Mouse (Mus musculus): ENCODE data around the gene Pde11a. TPM values are rescaled to one million over a fixed set of nuclear protein-coding genes. Genes with fewer than 3 reads are reported as not detected.
A peak's percentile ranks its signal among the peaks of the same experiment; 100 is the strongest.

Pde11a gene
- polyA plus RNA-seq, 1 experiment from 2014 or later: 1.1 TPM

DNA sequence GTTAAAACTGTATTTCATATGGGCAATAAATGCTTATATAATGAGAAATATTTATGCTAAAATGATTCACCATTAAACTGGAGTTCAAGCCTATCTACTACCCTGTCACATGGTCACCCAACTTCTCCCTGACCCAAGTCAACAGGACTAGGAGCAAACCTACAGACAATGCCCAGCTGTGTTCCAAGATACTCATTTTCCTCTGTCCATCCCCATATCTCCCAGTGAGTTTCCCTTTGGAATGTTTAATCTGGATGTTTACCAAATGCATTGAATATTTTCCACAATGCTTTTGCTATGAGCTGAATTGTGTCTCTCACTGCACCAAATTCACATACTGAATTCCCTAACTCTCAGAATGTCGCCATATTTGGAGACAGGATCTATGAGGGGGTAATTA, 221.4 kb downstream of the Pde11a start:
- H3K9ac ChIP-seq (ENCODE audit: low read depth, low read length): no peak overlapping the region
- no peaks in the 10 kb centered on the region for H3K27me3 ChIP-seq (ENCODE audit: control insufficient read depth, insufficient read depth, low read length)
- WGBS: 61% methylated on average over 1 of the region's 1 CpGs
- no peaks in the 10 kb centered on the region for H3K4me1 ChIP-seq (ENCODE audit: control insufficient read depth, insufficient read depth, low read length)
- no peak overlapping the region for H3K4me2 ChIP-seq (replicated peaks; ENCODE audit: low read depth, low read length)
- no peaks in the 10 kb centered on the region for H3K9me3 ChIP-seq (ENCODE audit: control insufficient read depth, low read length)
- no peak overlapping the region for H3K4me3 ChIP-seq (ENCODE audit: low read length)
- H3K36me3 ChIP-seq (ENCODE audit: control insufficient read depth, insufficient read depth, low read length): no peaks in the 10 kb centered on the region
- peak overlapping the region; percentile 67; the same call in 1 of the 2 replicates for H3K27ac ChIP-seq (ENCODE audit: low read depth, low read length)
- ATAC-seq (ENCODE audit: low FRiP score, low TSS enrichment): 0 out of 2 replicates have a peak, but pooled peaks have one; percentile 30

DNA sequence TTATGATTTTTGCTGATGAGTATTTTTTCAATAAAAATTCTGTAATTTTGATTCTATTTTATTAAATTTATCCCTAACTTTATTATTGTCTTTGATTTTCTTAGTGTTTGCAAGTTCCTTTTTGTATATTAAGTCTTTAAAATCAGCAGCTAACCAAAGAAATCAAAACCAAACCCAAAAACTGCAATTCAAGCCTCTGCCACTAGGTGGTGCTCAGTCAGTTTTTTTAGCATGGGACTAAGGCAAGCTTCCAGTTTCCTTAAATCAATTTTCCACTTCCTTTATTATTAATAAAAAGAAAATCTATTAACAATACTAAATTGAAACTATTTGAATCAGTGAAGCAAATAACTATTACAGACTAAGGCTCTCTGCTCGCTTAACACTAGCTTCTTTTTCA, 222.9 kb downstream of the Pde11a start:
- Histone ChIP-seq H3K27me3 (ENCODE audit: control insufficient read depth, insufficient read depth, low read length) (no peaks in the 10 kb centered on the region), H3K4me2 (replicated peaks; ENCODE audit: low read depth, low read length) (no peak overlapping the region), H3K4me1 (ENCODE audit: control insufficient read depth, insufficient read depth, low read length) (no peaks in the 10 kb centered on the region), H3K9ac (ENCODE audit: low read depth, low read length) (no peak overlapping the region), H3K27ac (ENCODE audit: low read depth, low read length) (no peak overlapping the region), H3K4me3 (ENCODE audit: low read length) (no peak overlapping the region), H3K36me3 (ENCODE audit: control insufficient read depth, insufficient read depth, low read length) (no peaks in the 10 kb centered on the region), H3K9me3 (ENCODE audit: control insufficient read depth, low read length) (no peaks in the 10 kb centered on the region)
- 33% methylated on average over 1 of the region's 1 CpGs for WGBS
- ATAC-seq (ENCODE audit: low FRiP score, low TSS enrichment): no peak

DNA sequence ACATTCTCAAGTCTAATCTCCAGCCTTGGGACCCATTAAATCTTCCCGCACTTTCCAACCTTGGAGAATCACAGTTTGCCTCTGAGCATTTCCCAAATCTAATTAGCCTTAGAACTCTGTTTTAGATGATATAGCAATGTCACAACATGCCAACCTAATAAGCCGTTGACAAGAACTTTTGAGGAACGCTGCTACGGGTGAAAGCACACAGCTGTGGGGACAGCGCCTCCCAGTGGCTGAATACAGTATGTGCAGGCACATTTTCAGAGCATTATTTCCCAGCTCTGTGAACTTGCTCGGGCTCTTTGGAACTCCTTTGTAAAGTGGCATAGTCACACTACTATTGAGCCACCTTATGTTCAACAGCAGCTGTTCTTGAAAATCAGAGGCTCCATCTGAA, 223.8 kb downstream of the Pde11a start:
- no peak for ATAC-seq (ENCODE audit: low FRiP score, low TSS enrichment)
- H3K36me3 ChIP-seq (ENCODE audit: control insufficient read depth, insufficient read depth, low read length): no peaks in the 10 kb centered on the region
- H3K27me3 ChIP-seq (ENCODE audit: control insufficient read depth, insufficient read depth, low read length): no peaks in the 10 kb centered on the region
- no peaks in the 10 kb centered on the region for H3K4me1 ChIP-seq (ENCODE audit: control insufficient read depth, insufficient read depth, low read length)
- H3K9me3 ChIP-seq (ENCODE audit: control insufficient read depth, low read length): no peaks in the 10 kb centered on the region
- H3K4me3 ChIP-seq (ENCODE audit: low read length): no peak overlapping the region
- no peak overlapping the region for H3K27ac ChIP-seq (ENCODE audit: low read depth, low read length)
- WGBS: 18% methylated on average over 6 of the region's 6 CpGs
- no peak overlapping the region for H3K9ac ChIP-seq (ENCODE audit: low read depth, low read length)
- no peak overlapping the region for H3K4me2 ChIP-seq (replicated peaks; ENCODE audit: low read depth, low read length)

DNA sequence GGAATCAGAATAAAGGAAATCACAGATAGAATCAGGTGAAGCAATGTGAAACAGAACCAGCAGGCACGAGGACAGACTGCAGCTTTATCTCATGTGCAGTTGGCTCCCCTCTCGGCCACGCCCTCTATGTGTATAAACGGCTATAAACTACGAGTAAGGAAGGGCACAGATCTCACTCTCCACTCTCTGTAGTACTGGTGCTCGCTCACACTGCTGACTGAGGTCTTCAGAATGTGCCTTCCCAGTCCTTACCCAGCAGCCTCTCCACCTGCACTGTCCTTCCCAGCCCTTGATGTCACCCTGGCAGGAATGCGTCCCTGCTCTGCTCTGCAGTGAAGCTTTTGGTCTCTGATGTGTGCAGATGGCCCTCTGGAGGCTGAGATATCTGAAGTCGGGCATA, 228.9 kb downstream of the Pde11a start:
- H3K4me3 ChIP-seq (ENCODE audit: low read length): no peak overlapping the region

DNA sequence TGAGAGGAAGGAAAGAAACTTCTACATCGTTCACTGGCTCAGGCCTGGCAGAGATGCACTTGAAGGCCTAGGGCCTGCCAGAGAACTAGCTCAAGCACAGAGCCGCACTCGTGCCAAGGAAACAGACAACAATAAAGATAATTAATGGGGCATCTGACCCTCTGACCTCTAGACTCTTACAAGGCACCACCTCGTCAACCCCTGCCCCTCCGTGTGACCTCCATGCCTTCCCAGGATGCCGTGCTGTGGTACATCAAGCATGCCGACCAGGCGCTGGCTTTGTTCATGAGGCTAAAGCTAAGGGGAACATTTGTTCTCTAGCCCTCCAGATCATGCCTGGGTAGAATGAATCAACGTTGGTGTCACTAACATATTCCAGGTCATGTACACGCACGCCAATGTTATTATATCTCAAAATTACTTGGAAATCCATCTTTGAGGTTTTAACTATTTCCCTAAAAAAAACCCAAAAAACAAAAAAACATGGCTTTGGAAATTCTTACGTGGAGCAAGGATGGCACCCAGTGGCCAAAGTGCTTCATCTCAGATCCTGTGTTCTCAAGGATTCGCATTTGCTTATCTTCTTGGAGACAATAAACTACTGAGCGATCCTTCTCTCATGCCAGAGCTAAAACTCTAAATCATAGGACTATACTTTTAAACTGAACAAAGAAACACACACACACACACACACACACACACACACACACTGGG, 236.5 kb downstream of the Pde11a start:
- Histone ChIP-seq H3K27ac (ENCODE audit: low read depth, low read length) (peak overlapping the region; percentile 7; the same call in 1 of the 2 replicates), H3K36me3 (ENCODE audit: control insufficient read depth, insufficient read depth, low read length) (no peaks in the 10 kb centered on the region), H3K4me2 (replicated peaks; ENCODE audit: low read depth, low read length) (no peak overlapping the region), H3K4me3 (ENCODE audit: low read length) (no peak overlapping the region), H3K9me3 (ENCODE audit: control insufficient read depth, low read length) (no peaks in the 10 kb centered on the region), H3K9ac (ENCODE audit: low read depth, low read length) (no peak overlapping the region), H3K4me1 (ENCODE audit: control insufficient read depth, insufficient read depth, low read length) (peaks cover 35% of the 10 kb centered on the region), H3K27me3 (ENCODE audit: control insufficient read depth, insufficient read depth, low read length) (no peaks in the 10 kb centered on the region)
- no peak for ATAC-seq (ENCODE audit: low FRiP score, low TSS enrichment)
- WGBS: 14% methylated on average over 14 of the region's 14 CpGs

More for the DNA sequence above, 228.9 kb downstream of the Pde11a start:
- no peak overlapping the region for H3K4me2 ChIP-seq (replicated peaks; ENCODE audit: low read depth, low read length)
- 41% methylated on average over 8 of the region's 8 CpGs for WGBS
- H3K9me3 ChIP-seq (ENCODE audit: control insufficient read depth, low read length): no peaks in the 10 kb centered on the region
- ATAC-seq (ENCODE audit: low FRiP score, low TSS enrichment): no peak
- H3K27ac ChIP-seq (ENCODE audit: low read depth, low read length): no peak overlapping the region
- no peaks in the 10 kb centered on the region for H3K36me3 ChIP-seq (ENCODE audit: control insufficient read depth, insufficient read depth, low read length)
- no peaks in the 10 kb centered on the region for H3K27me3 ChIP-seq (ENCODE audit: control insufficient read depth, insufficient read depth, low read length)
- no peaks in the 10 kb centered on the region for H3K4me1 ChIP-seq (ENCODE audit: control insufficient read depth, insufficient read depth, low read length)
- no peak overlapping the region for H3K9ac ChIP-seq (ENCODE audit: low read depth, low read length)

DNA sequence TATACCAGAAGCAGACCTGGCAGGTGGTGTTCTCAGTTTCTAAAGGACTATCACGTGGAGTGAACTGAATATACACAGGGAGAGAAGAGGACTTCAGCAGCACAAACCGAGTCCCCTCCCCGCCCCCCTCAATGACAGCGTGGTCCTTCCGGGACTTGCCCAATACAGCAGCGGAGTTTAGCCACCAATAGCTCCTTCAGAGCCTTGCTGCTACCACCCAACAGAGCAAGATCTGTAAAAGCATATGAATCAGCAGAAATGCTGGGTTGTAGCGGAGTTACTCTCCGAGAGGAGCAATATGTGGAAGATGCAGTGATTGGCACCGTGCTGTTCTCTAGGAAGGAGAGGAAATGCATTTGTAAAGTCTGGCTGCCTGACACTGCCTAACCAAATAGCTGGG, 238.0 kb downstream of the Pde11a start:
- Histone ChIP-seq H3K27ac (ENCODE audit: low read depth, low read length) (peak overlapping the region; percentile 78), H3K27me3 (ENCODE audit: control insufficient read depth, insufficient read depth, low read length) (no peaks in the 10 kb centered on the region), H3K4me2 (replicated peaks; ENCODE audit: low read depth, low read length) (no peak overlapping the region), H3K4me1 (ENCODE audit: control insufficient read depth, insufficient read depth, low read length) (peaks cover 38% of the 10 kb centered on the region), H3K36me3 (ENCODE audit: control insufficient read depth, insufficient read depth, low read length) (no peaks in the 10 kb centered on the region), H3K9me3 (ENCODE audit: control insufficient read depth, low read length) (no peaks in the 10 kb centered on the region), H3K4me3 (ENCODE audit: low read length) (no peak overlapping the region), H3K9ac (ENCODE audit: low read depth, low read length) (no peak overlapping the region)
- WGBS: 68% methylated on average over 9 of the region's 9 CpGs
- no peak for ATAC-seq (ENCODE audit: low FRiP score, low TSS enrichment)

DNA sequence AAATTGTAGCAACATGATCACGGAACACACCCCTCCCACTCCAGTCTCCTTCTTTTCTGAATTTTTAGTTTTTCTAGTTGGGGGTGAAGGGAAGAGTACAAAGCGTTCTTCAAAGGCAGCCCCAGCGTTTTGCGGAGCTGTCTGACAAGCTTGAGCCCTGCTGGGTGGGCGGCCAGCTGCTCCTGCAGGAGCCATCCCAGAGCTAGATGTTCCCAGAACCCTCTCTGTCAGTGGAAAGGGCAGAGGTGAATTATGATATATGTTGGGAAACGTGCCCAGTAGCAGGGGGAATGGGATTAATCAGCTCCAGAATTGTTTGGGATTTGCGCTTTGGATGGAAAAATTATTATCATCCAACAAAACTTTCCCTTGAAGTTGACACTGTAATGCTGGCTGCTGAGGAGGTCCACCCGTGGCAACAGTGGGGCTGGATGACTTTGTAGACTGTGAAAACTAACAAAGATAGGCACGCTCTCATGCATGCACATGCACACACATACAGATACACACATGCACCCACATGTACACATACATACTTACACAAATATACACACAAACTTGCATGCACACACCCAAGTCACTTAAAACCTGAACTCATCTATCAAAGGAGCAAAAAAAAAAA, 238.7 kb downstream of the Pde11a start:
- peak overlapping the region; percentile 86; the same call in 1 of the 2 replicates for H3K27ac ChIP-seq (ENCODE audit: low read depth, low read length)

DNA sequence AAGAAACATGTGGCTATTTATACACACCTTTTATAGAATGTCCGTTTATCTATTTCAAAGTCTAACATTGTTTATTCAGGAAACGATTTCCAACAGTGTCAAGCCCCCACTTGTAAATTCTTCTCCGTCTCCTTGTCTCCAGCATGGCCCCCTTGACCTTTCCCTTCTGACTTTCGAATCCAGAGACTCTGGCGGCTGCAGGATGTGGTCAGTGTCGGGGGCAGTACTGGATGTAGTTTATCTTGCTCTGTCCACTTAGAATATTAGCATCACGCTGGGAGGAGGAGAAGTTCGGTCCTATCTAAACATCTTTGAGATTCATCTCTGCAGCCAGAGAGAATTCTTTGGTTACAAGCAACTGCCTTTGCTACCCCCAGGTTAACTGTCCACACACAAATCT, 240.2 kb downstream of the Pde11a start:
- Histone ChIP-seq H3K4me2 (replicated peaks; ENCODE audit: low read depth, low read length) (no peak overlapping the region), H3K4me1 (ENCODE audit: control insufficient read depth, insufficient read depth, low read length) (peaks cover 33% of the 10 kb centered on the region), H3K4me3 (ENCODE audit: low read length) (no peak overlapping the region), H3K27me3 (ENCODE audit: control insufficient read depth, insufficient read depth, low read length) (no peaks in the 10 kb centered on the region), H3K9me3 (ENCODE audit: control insufficient read depth, low read length) (no peaks in the 10 kb centered on the region), H3K9ac (ENCODE audit: low read depth, low read length) (no peak overlapping the region), H3K27ac (ENCODE audit: low read depth, low read length) (peak overlapping the region; percentile 86; the same call in 1 of the 2 replicates), H3K36me3 (ENCODE audit: control insufficient read depth, insufficient read depth, low read length) (no peaks in the 10 kb centered on the region)
- WGBS: 11% methylated on average over 8 of the region's 8 CpGs
- ATAC-seq (ENCODE audit: low FRiP score, low TSS enrichment): peak; percentile 84

More for the DNA sequence above, 238.7 kb downstream of the Pde11a start:
- peaks cover 38% of the 10 kb centered on the region for H3K4me1 ChIP-seq (ENCODE audit: control insufficient read depth, insufficient read depth, low read length)
- ATAC-seq (ENCODE audit: low FRiP score, low TSS enrichment): no peak; the same call in none of the 2 replicates
- H3K9ac ChIP-seq (ENCODE audit: low read depth, low read length): no peak overlapping the region
- no peaks in the 10 kb centered on the region for H3K36me3 ChIP-seq (ENCODE audit: control insufficient read depth, insufficient read depth, low read length)
- no peaks in the 10 kb centered on the region for H3K27me3 ChIP-seq (ENCODE audit: control insufficient read depth, insufficient read depth, low read length)
- no peak overlapping the region for H3K4me2 ChIP-seq (replicated peaks; ENCODE audit: low read depth, low read length)
- H3K9me3 ChIP-seq (ENCODE audit: control insufficient read depth, low read length): no peaks in the 10 kb centered on the region
- H3K4me3 ChIP-seq (ENCODE audit: low read length): no peak overlapping the region
- 43% methylated on average over 9 of the region's 9 CpGs for WGBS

DNA sequence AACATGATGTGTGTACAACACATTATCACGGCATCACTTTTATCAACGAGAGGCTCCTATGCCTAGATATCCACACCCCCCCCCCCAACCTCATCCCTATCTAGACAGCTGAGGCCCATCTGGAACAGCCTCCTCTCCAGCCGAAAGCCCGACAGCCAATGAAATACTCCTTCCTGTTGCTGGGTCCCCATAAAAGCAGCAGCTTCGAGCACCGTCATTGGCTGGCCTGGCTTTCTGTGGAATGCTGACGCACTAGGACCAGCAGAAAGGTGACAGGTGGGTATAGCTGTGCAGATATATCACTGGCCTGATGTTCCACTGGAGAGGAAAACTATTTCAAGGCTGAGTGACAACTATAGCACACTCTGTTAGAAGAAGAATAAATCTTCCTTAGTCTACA, 240.7 kb downstream of the Pde11a start:
- Histone ChIP-seq H3K27me3 (ENCODE audit: control insufficient read depth, insufficient read depth, low read length) (no peaks in the 10 kb centered on the region), H3K9ac (ENCODE audit: low read depth, low read length) (no peak overlapping the region), H3K4me3 (ENCODE audit: low read length) (no peak overlapping the region), H3K4me1 (ENCODE audit: control insufficient read depth, insufficient read depth, low read length) (peaks cover 33% of the 10 kb centered on the region), H3K36me3 (ENCODE audit: control insufficient read depth, insufficient read depth, low read length) (no peaks in the 10 kb centered on the region), H3K9me3 (ENCODE audit: control insufficient read depth, low read length) (no peaks in the 10 kb centered on the region), H3K4me2 (replicated peaks; ENCODE audit: low read depth, low read length) (no peak overlapping the region), H3K27ac (ENCODE audit: low read depth, low read length) (peak overlapping the region; percentile 76)
- WGBS: 9% methylated on average over 7 of the region's 7 CpGs
- peak; percentile 77 for ATAC-seq (ENCODE audit: low FRiP score, low TSS enrichment)
